Mouse (Mus musculus) small intestine, adult 2 months (tissue): ENCODE results near the gene Lsamp. TPM values are rescaled to one million over a fixed set of nuclear protein-coding genes. Genes with fewer than 3 reads are reported as not detected.

Experiments used
- H3K27ac ChIP-seq: fragments of 200-500 bp; 2 replicates; pipeline ENCODE4 v1.5.1; 2012; ENCODE audit warnings: low read depth, low read length, control low read depth, inconsistent platforms; ENCODE audit not compliant: insufficient read depth
- H3K27me3 ChIP-seq: fragments of 200-500 bp; 2 replicates; pipeline ENCODE4 v1.6.1; 2012; ENCODE audit warnings: mild to moderate bottlenecking, moderate library complexity, low read length, inconsistent platforms; ENCODE audit not compliant: control insufficient read depth, insufficient read depth
- H3K36me3 ChIP-seq: fragments of 200-500 bp; 2 replicates; pipeline ENCODE4 v1.6.1; 2012; ENCODE audit warnings: mild to moderate bottlenecking, low read length, control low read depth, inconsistent platforms; ENCODE audit not compliant: control insufficient read depth, insufficient read depth
- H3K4me1 ChIP-seq: fragments of 200-500 bp; 2 replicates; pipeline ENCODE4 v1.6.1; 2012; ENCODE audit warnings: low read length, inconsistent platforms, mixed read lengths; ENCODE audit not compliant: control insufficient read depth, insufficient read depth, insufficient read length
- H3K4me3 ChIP-seq: fragments of 200-500 bp; 2 replicates; pipeline ENCODE4 v1.5.1; 2012; ENCODE audit warnings: low read depth, mild to moderate bottlenecking, control low read depth, inconsistent platforms, low read length, moderate library complexity
- CTCF ChIP-seq: fragments of 200-500 bp; IDR thresholded peaks from 2 replicates; pipeline ENCODE4 v1.5.1; 2012; ENCODE audit warnings: low read depth, mild to moderate bottlenecking, control low read depth, inconsistent platforms, low read length, moderate library complexity, mixed read lengths; ENCODE audit not compliant: insufficient replicate concordance, insufficient read length; ENCODE audit errors: extremely low read depth
- POLR2A ChIP-seq: fragments of 200-500 bp; IDR thresholded peaks from 2 replicates; pipeline ENCODE4 v1.6.1; 2012; ENCODE audit warnings: low read depth, mild to moderate bottlenecking, control low read depth, inconsistent platforms, low read length, moderate library complexity
- WGBS: fragments of 180-500 bp; shearing (Covaris S2); methylation state at CpG from one replicate; pipeline ENCODE4 v1.1.7; 2018; 5-methylcytosine and 5-hydroxymethylcytosine counted together
- polyA plus RNA-seq: library from polyadenylated mRNA; depleted of rRNA; stranded (reverse); fragments of >200 nt; gene quantifications from 2 replicates; pipeline ENCODE4 v1.2.3, GENCODE M21; 2012

Gene Lsamp
- polyA plus RNA-seq, 1 experiment = 0.08 TPM

DNA sequence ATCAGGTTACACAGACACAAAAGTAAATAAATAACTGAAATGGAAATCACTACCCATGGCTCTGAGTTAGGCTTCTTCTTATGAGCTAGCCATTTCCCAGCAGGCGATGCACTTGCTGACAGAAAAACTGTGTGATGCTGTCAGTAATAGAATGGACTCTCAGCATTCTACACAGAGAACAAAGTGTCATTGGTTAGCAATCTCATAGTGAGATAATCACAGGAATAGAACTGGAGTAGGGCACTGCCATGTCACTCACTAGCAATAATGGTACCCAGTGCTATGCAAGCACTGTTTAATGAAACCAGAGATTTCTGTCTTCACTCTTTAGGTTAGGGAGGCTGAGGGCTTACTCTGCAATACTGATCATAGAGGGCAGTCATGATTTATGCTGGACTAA is 669.3 kb downstream of the Lsamp start:
- H3K36me3 ChIP-seq = no peaks in the 10 kb centered on the region
- WGBS = 93% methylated on average over 1 of the region's 1 CpGs
- H3K4me3 ChIP-seq = no peak overlapping the region
- TF ChIP-seq POLR2A (no peak), CTCF (no peak)
- no peaks in the 10 kb centered on the region for H3K27me3 ChIP-seq
- no peak overlapping the region for H3K27ac ChIP-seq
- H3K4me1 ChIP-seq = no peaks in the 10 kb centered on the region

DNA sequence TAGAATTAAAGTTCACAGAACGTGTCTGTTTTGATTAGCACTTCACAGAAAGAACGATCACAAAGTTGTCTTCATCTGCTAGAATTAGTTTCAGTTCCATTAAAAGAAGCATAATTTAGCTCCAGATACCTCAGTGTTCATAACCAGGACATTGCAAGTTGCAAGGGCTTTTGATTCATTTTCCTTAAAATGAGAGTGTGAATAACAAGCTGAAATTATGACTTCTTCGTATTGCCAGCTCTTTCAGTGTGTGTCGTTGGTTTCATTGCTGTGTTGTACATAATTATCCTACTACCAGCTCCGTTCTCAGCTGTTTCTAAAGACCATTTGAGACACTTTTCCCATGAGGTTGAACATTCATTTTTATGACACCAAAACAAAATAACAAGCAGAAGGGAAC is 672.2 kb downstream of the Lsamp start:
- no peaks in the 10 kb centered on the region for H3K27me3 ChIP-seq
- WGBS = 79% methylated on average over 5 of the region's 5 CpGs
- TF ChIP-seq POLR2A (no peak), CTCF (no peak)

GRCm38 (mm10) chr16:40656871-40657270 is 672.7 kb downstream of the Lsamp start:
- Histone ChIP-seq H3K4me1 (no peaks in the 10 kb centered on the region), H3K4me3 (no peak overlapping the region), H3K36me3 (no peaks in the 10 kb centered on the region), H3K27me3 (no peaks in the 10 kb centered on the region), H3K27ac (no peak overlapping the region)
- WGBS = 48% methylated on average over 6 of the region's 6 CpGs
- TF ChIP-seq CTCF = no peak
- no peak for TF ChIP-seq POLR2A

More for the DNA sequence above, 672.2 kb downstream of the Lsamp start:
- no peaks in the 10 kb centered on the region for H3K36me3 ChIP-seq
- no peaks in the 10 kb centered on the region for H3K4me1 ChIP-seq
- no peak overlapping the region for H3K27ac ChIP-seq
- H3K4me3 ChIP-seq = no peak overlapping the region

GRCm38 (mm10) chr16:40685531-40685930 is 701.4 kb downstream of the Lsamp start:
- Histone ChIP-seq H3K36me3 (no peaks in the 10 kb centered on the region), H3K4me1 (no peaks in the 10 kb centered on the region), H3K27ac (no peak overlapping the region), H3K27me3 (no peaks in the 10 kb centered on the region), H3K4me3 (no peak overlapping the region)
- TF ChIP-seq CTCF (no peak), POLR2A (no peak)

DNA sequence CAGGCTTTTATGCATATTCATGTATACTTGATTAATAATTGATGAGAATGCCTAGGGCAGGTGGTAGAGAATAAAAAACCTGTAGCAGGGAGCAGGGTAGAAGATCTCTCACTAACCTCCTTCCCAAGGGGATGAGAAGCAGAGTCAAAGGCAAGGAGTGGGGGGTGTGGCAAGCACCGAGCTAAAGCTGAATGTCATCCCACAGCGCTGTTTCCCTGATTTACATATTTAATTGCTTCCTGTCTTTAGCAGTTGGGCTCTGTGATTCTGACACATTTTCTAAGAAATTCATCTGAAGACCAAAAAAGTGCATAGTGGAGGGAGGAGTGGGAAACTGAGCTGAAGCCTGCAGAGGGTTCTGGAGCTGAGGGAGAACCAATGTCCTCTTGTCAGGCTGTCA is 708.1 kb downstream of the Lsamp start:
- WGBS = 35% methylated on average over 2 of the region's 2 CpGs
- Histone ChIP-seq H3K27ac (no peak overlapping the region), H3K4me3 (no peak overlapping the region), H3K27me3 (no peaks in the 10 kb centered on the region), H3K36me3 (no peaks in the 10 kb centered on the region), H3K4me1 (no peaks in the 10 kb centered on the region)
- TF ChIP-seq POLR2A (no peak), CTCF (no peak)

DNA sequence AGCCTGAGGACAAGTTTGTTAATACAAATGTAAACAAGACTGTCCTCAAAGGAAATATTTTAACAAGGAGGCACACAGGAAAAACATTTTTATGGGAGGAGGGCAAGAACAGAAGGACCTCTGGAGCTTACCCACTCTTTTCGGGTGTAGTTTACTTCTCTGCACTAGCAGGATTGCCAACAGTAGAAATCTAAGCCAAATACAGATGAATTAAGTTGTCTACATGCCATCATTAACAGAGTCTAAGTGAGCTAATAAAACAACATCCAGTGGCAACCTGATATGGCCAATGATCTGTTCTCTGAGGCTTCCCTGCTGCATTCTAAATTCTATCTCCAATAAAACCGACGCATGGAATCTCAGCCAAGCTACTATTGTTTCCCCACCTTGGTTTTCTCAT is 713.1 kb downstream of the Lsamp start:
- H3K27ac ChIP-seq = no peak overlapping the region
- H3K4me3 ChIP-seq = no peak overlapping the region
- TF ChIP-seq POLR2A (no peak), CTCF (no peak)
- no peaks in the 10 kb centered on the region for H3K36me3 ChIP-seq
- no peaks in the 10 kb centered on the region for H3K4me1 ChIP-seq
- no peaks in the 10 kb centered on the region for H3K27me3 ChIP-seq
- WGBS = 83% methylated on average over 3 of the region's 3 CpGs

DNA sequence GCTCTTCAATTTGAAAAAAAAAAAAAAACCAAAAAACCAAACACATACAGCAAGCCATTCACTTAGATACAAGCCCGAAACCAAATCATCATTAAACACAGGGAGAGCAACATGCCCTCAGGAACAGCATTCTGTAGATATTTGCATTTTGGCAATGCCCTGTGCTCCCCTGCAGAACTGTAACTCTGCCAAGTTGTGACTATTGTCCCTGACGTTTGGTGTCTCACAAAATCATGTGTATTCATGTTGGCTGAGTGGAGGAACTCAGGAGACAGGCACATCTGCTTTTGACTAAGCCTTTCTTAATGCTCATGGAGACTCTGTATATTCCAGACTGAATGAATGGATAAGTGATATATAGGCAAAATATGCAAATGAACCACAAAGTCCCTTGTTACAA is 724.4 kb downstream of the Lsamp start:
- WGBS = 59% methylated on average over 2 of the region's 2 CpGs
- Histone ChIP-seq H3K4me3 (no peak overlapping the region), H3K27ac (no peak overlapping the region), H3K4me1 (no peaks in the 10 kb centered on the region), H3K36me3 (no peaks in the 10 kb centered on the region), H3K27me3 (no peaks in the 10 kb centered on the region)
- TF ChIP-seq CTCF (no peak), POLR2A (no peak)

GRCm38 (mm10) chr16:40709574-40709973 is 725.4 kb downstream of the Lsamp start:
- no peaks in the 10 kb centered on the region for H3K4me1 ChIP-seq
- H3K4me3 ChIP-seq = no peak overlapping the region
- TF ChIP-seq CTCF (no peak), POLR2A (no peak)
- H3K27ac ChIP-seq = no peak overlapping the region
- no peaks in the 10 kb centered on the region for H3K36me3 ChIP-seq
- 32% methylated on average over 4 of the region's 4 CpGs for WGBS
- H3K27me3 ChIP-seq = no peaks in the 10 kb centered on the region
